Mouse (Mus musculus) CH12F3 (cell line): ENCODE measurements around the gene Isg20.

Experiments
- in situ Hi-C: fragments of 300-500 bp; cut with MboI; formaldehyde crosslinking; loops from 2 replicates; pipeline ENCODE4 v1.14.3; 2020; ENCODE audit warnings: low sequenced_read_pairs

Isg20 gene

GRCm38 (mm10) chr7:78903174-78903870 is 9.9 kb upstream of the Isg20 start:
- in situ Hi-C loops = no loop called here

- in situ Hi-C loops = no loop called here
Observed at GRCm38 (mm10) chr7:78904175-78904574, 9.0 kb upstream of the Isg20 start.

GRCm38 (mm10) chr7:78909026-78909425 is 4.2 kb upstream of the Isg20 start:
- in situ Hi-C loops = no loop called here

- in situ Hi-C loops = no loop called here
Observed at GRCm38 (mm10) chr7:78910336-78911098, 2.7 kb upstream of the Isg20 start.

GRCm38 (mm10) chr7:78911209-78911608 is 2.0 kb upstream of the Isg20 start:
- in situ Hi-C loops = no loop called here

- in situ Hi-C loops = no loop called here
Observed at GRCm38 (mm10) chr7:78912253-78912973, 811 bp upstream of the Isg20 start.

GRCm38 (mm10) chr7:78913649-78914544 is 673 bp downstream of the Isg20 start:
- in situ Hi-C loops = no loop called here

- in situ Hi-C loops = no loop called here
Observed at GRCm38 (mm10) chr7:78914545-78914845, 1.3 kb downstream of the Isg20 start.

- in situ Hi-C loops = no loop called here
Observed at GRCm38 (mm10) chr7:78914896-78915510, 1.8 kb downstream of the Isg20 start.

GRCm38 (mm10) chr7:78918686-78919085 is 5.5 kb downstream of the Isg20 start:
- in situ Hi-C loops = no loop called here

GRCm38 (mm10) chr7:78922506-78922905 is 9.3 kb downstream of the Isg20 start:
- in situ Hi-C loops = no loop called here

- in situ Hi-C loops = no loop called here
Observed at GRCm38 (mm10) chr7:78924300-78924699, 11.1 kb downstream of the Isg20 start.

- in situ Hi-C loops = loop anchor here (25.0 kb wide), 1 partner anchor 438 kb away; no protein-coding TSS in a partner anchor
Observed at GRCm38 (mm10) chr7:78924796-78925195, 11.6 kb downstream of the Isg20 start.

- in situ Hi-C loops = loop anchor here (25.0 kb wide), 1 partner anchor 437 kb away; no protein-coding TSS in a partner anchor
Observed at GRCm38 (mm10) chr7:78925680-78926079, 12.5 kb downstream of the Isg20 start.

- in situ Hi-C loops = loop anchor here (25.0 kb wide), 1 partner anchor 436 kb away; no protein-coding TSS in a partner anchor
Observed at GRCm38 (mm10) chr7:78926156-78926555, 12.9 kb downstream of the Isg20 start.

GRCm38 (mm10) chr7:78927266-78927665 is 14.0 kb downstream of the Isg20 start:
- in situ Hi-C loops = loop anchor here (25.0 kb wide), 1 partner anchor 435 kb away; no protein-coding TSS in a partner anchor

GRCm38 (mm10) chr7:78938957-78939602 is 25.9 kb downstream of the Isg20 start:
- in situ Hi-C loops = loop anchor here (10.0 to 25.0 kb wide), 2 partner anchors 146 to 423 kb away; no protein-coding TSS in a partner anchor

- in situ Hi-C loops = loop anchor here (25.0 kb wide), 1 partner anchor 421 kb away; no protein-coding TSS in a partner anchor
Observed at GRCm38 (mm10) chr7:78940971-78941370, 27.7 kb downstream of the Isg20 start.

- in situ Hi-C loops = loop anchor here (25.0 kb wide), 1 partner anchor 420 kb away; no protein-coding TSS in a partner anchor
Observed at GRCm38 (mm10) chr7:78942544-78942943, 29.3 kb downstream of the Isg20 start.
